Mouse (Mus musculus) liver, postnatal 0 days (tissue): ENCODE measurements at regions not wholly inside any gene's neighbourhood (a gene's known extent, or its start where the extent isn't known, plus 50 kb on each side); places are given as distances from the start of the nearest gene placed in this dataset.
A peak's percentile ranks its signal among the peaks of the same experiment; 100 is the strongest.

Source experiments
- ATAC-seq: fragments of 200-750 bp; cut with Nextera tagmentation; 2 replicates; pipeline ENCODE4 v1.8.0; 2017; ENCODE audit warnings: mild to moderate bottlenecking, moderate library complexity
- DNase-seq: peaks from one replicate; pipeline ENCODE4 v3.0.0-alpha.2; 2016
- H3K27ac ChIP-seq: fragments of 300-500 bp; sonication (generic); 2 replicates; pipeline ENCODE4 v1.5.1; 2014; ENCODE audit warnings: antibody characterized with exemption, moderate library complexity, mild to moderate bottlenecking, low read depth
- H3K27me3 ChIP-seq: fragments of 300-500 bp; sonication (generic); 2 replicates; pipeline ENCODE4 v1.6.1; 2014; ENCODE audit warnings: low read length, control low read depth, mixed read lengths; ENCODE audit not compliant: insufficient read depth
- H3K36me3 ChIP-seq: fragments of 300-500 bp; sonication (generic); replicated peaks from 2 replicates; pipeline ENCODE4 v1.6.1; 2014; ENCODE audit warnings: mild to moderate bottlenecking, control low read depth, low read length, moderate library complexity, mixed read lengths; ENCODE audit not compliant: insufficient read depth
- H3K4me1 ChIP-seq: fragments of 300-500 bp; sonication (generic); 2 replicates; pipeline ENCODE4 v1.6.1; 2014; ENCODE audit warnings: antibody characterized with exemption, mild to moderate bottlenecking, control low read depth; ENCODE audit not compliant: insufficient read depth
- H3K4me2 ChIP-seq: fragments of 300-500 bp; sonication (generic); 2 replicates; pipeline ENCODE4 v1.6.1; 2014; ENCODE audit warnings: low read depth, mild to moderate bottlenecking, low read length, moderate library complexity, mixed read lengths
- H3K4me3 ChIP-seq: fragments of 300-500 bp; sonication (generic); 2 replicates; pipeline ENCODE4 v1.5.1; 2014; ENCODE audit warnings: low read depth, low read length
- H3K9ac ChIP-seq: fragments of 300-500 bp; sonication (generic); replicated peaks from 2 replicates; pipeline ENCODE4 v1.6.1; 2014; ENCODE audit warnings: mild to moderate bottlenecking, moderate library complexity
- H3K9me3 ChIP-seq: fragments of 300-500 bp; sonication (generic); 2 replicates; pipeline ENCODE4 v1.6.1; 2016; ENCODE audit warnings: mild to moderate bottlenecking, control low read depth, low read length, mixed read lengths
- CTCF ChIP-seq: sonication (generic); IDR thresholded peaks from 2 replicates; pipeline ENCODE4 v1.5.1; 2016; ENCODE audit warnings: antibody characterized with exemption, low read depth
- EP300 ChIP-seq: IDR thresholded peaks from 2 replicates; pipeline ENCODE4 v1.6.1; 2016; ENCODE audit warnings: antibody characterized with exemption, low read depth, mild to moderate bottlenecking
- WGBS: fragments of 180-500 bp; shearing (Covaris S2); extraction: QIAGEN DNeasy Blood & Tissue Kit; methylation state at CpG from one replicate; pipeline ENCODE4 v1.1.7; 2014; ENCODE audit not compliant: insufficient replicate concordance; 5-methylcytosine and 5-hydroxymethylcytosine counted together

GRCm38 (mm10) chr12:98337644-98338043, 69.2 kb downstream of the Gpr65 start:
- Histone ChIP-seq H3K9ac (no peak overlapping the region), H3K9me3 (no peaks in the 10 kb centered on the region), H3K4me1 (no peaks in the 10 kb centered on the region), H3K4me3 (no peak overlapping the region), H3K4me2 (no peak overlapping the region), H3K27me3 (no peaks in the 10 kb centered on the region), H3K36me3 (no peaks in the 10 kb centered on the region), H3K27ac (no peak overlapping the region)
- TF ChIP-seq EP300, result no peak
- TF ChIP-seq CTCF, result no peak
- no peak for DNase-seq
- no peak for ATAC-seq
- 47% methylated on average over 3 of the region's 3 CpGs for WGBS

- Histone ChIP-seq H3K36me3 (no peaks in the 10 kb centered on the region), H3K27me3 (no peaks in the 10 kb centered on the region), H3K9ac (no peak overlapping the region), H3K4me3 (no peak overlapping the region), H3K4me2 (no peak overlapping the region), H3K27ac (no peak overlapping the region), H3K4me1 (no peaks in the 10 kb centered on the region), H3K9me3 (no peaks in the 10 kb centered on the region)
- 65% methylated on average over 9 of the region's 9 CpGs for WGBS
- ATAC-seq (no peak), DNase-seq (no peak)
- no peak for TF ChIP-seq EP300
These were observed 71.1 kb downstream of the Gpr65 start for GRCm38 (mm10) chr12:98339536-98339935.

- no peak overlapping the region for H3K27ac ChIP-seq
- H3K4me1 ChIP-seq, result no peaks in the 10 kb centered on the region
- no peaks in the 10 kb centered on the region for H3K36me3 ChIP-seq
- H3K4me2 ChIP-seq, result no peak overlapping the region
- no peak overlapping the region for H3K9ac ChIP-seq
- peak; percentile 30 for DNase-seq
- WGBS, result 83% methylated on average over 2 of the region's 2 CpGs
- H3K4me3 ChIP-seq, result no peak overlapping the region
- ATAC-seq, result no peak
- peak; percentile 70 for TF ChIP-seq CTCF
- TF ChIP-seq EP300, result no peak
- no peaks in the 10 kb centered on the region for H3K27me3 ChIP-seq
- no peaks in the 10 kb centered on the region for H3K9me3 ChIP-seq
These were observed 73.7 kb downstream of the Gpr65 start for GRCm38 (mm10) chr12:98342158-98342557.

- Histone ChIP-seq H3K27me3 (no peaks in the 10 kb centered on the region), H3K4me2 (no peak overlapping the region), H3K27ac (no peak overlapping the region), H3K4me1 (no peaks in the 10 kb centered on the region), H3K4me3 (no peak overlapping the region), H3K9ac (no peak overlapping the region), H3K9me3 (no peaks in the 10 kb centered on the region), H3K36me3 (no peaks in the 10 kb centered on the region)
- DNase-seq, result no peak
- TF ChIP-seq EP300, result no peak
- TF ChIP-seq CTCF, result no peak
- 73% methylated on average over 7 of the region's 7 CpGs for WGBS
- no peak for ATAC-seq
These were observed 75.2 kb downstream of the Gpr65 start for GRCm38 (mm10) chr12:98343653-98344052.

GRCm38 (mm10) chr12:98347056-98347455, 78.6 kb downstream of the Gpr65 start:
- DNase-seq, result no peak
- ATAC-seq, result no peak
- no peaks in the 10 kb centered on the region for H3K36me3 ChIP-seq
- H3K4me1 ChIP-seq, result no peaks in the 10 kb centered on the region
- H3K27me3 ChIP-seq, result no peaks in the 10 kb centered on the region
- H3K4me3 ChIP-seq, result no peak overlapping the region
- H3K4me2 ChIP-seq, result no peak overlapping the region
- H3K27ac ChIP-seq, result no peak overlapping the region
- TF ChIP-seq CTCF, result no peak
- no peak for TF ChIP-seq EP300
- H3K9ac ChIP-seq, result no peak overlapping the region
- 78% methylated on average over 6 of the region's 6 CpGs for WGBS
- no peaks in the 10 kb centered on the region for H3K9me3 ChIP-seq

GRCm38 (mm10) chr12:98347550-98348318, 79.3 kb downstream of the Gpr65 start:
- peak; percentile 61 for TF ChIP-seq CTCF
- no peak for TF ChIP-seq EP300
- DNase-seq (no peak), ATAC-seq (no peak)
- no peaks in the 10 kb centered on the region for H3K9me3 ChIP-seq
- H3K4me3 ChIP-seq, result no peak overlapping the region
- no peaks in the 10 kb centered on the region for H3K27me3 ChIP-seq
- 65% methylated on average over 13 of the region's 13 CpGs for WGBS
- no peak overlapping the region for H3K4me2 ChIP-seq
- no peak overlapping the region for H3K9ac ChIP-seq
- H3K36me3 ChIP-seq, result no peaks in the 10 kb centered on the region
- no peaks in the 10 kb centered on the region for H3K4me1 ChIP-seq
- H3K27ac ChIP-seq, result no peak overlapping the region
